Mouse (Mus musculus) megakaryocyte-erythroid progenitor cell, adult 5-6 weeks (primary cell): ENCODE data around the gene Parg. TPM values are rescaled to one million over a fixed set of nuclear protein-coding genes. Genes with fewer than 3 reads are reported as not detected.
"Not testable (repeated sequence)": the region's sequence is repeated elsewhere in the genome, so short reads cannot be mapped to it uniquely, and the experiment has no call there.

Source experiments
- ATAC-seq: replicated peaks from 2 replicates; pipeline ENCODE4 v1.8.0; 2016; ENCODE audit warnings: mild to moderate bottlenecking, inconsistent platforms; ENCODE audit not compliant: severe bottlenecking, poor library complexity, low FRiP score, low TSS enrichment
- total RNA-seq, 2 experiments: library from RNA; stranded (forward) in 1 of 2; stranded (reverse) in 1 of 2; fragments of 200-1000, 215-1000 nt in 1 of 2; fragments of >200 nt in 1 of 2; fragmentation: Nextera tagmentation in 1 of 2; gene quantifications; 2 replicates each; pipeline ENCODE4 v1.2.3; 2014 to 2017

Parg gene
- total RNA-seq, 2 experiments from 2014 or later = 31.5 to 122 TPM

GRCm38 (mm10) chr14:32175310-32175709 lies 26.4 kb upstream of the Parg start:
- ATAC-seq = 0 out of 2 replicates have a peak, but pooled peaks have one; percentile 35

DNA sequence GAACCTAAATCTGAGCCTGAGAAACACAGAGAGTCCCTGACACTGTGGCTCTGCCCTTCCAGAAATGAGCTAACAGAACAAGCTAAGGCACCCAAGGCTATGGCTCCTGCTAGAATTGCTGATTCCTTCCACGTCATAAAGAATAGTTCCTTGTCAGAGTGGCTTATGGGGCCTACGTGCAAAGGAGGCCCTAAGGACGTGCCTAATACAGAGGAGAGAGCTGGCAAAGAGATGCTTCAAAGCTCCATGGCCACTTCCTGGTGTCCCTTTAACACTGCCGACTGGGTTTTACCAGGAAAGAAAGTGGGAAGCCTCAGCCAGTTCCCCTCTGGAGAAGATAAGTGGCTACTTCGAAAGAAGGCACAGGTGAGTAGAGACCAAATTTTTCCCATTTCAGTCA lies 25.2 kb upstream of the Parg start:
- not testable (repeated sequence) for ATAC-seq

GRCm38 (mm10) chr14:32179393-32180195 lies 22.2 kb upstream of the Parg start:
- no peak for ATAC-seq

- ATAC-seq = no peak
Measured at GRCm38 (mm10) chr14:32180861-32181260, 20.9 kb upstream of the Parg start.

- ATAC-seq = no peak
Measured at GRCm38 (mm10) chr14:32183846-32184245, 17.9 kb upstream of the Parg start.

DNA sequence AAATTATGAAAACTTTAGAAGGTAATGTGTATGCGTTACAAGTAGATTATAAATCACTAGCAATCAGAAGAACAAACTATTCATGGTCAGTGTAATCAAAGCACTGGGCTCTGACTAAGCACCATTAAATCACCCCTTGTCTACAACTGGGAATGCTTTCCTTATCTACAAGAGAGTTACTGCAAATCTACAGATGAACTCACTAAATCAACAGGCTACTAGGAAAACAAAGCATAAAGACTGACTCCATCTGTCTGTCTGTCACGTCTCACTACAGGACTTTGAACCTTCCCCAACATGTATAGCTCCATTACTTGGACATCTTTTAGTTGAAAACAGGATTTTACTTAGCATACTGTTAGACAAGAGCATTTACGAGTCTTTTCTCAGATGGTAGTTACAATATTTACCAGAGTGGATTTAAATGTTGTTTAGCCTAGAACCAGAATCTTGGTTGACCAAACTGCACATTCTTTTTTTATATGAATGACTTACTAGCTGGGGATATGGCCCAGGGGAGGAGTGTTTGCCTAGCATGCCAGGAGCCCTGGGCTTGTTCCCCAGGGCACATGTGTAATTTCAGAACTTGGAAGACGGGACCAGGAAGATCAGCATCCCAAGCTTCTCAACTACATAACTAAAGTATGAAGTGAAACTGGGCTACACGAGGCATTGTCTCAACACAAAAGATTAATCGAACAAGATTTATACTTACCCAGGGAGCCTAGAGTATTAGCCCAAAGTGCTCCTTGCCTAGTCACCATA lies 10.9 kb upstream of the Parg start:
- ATAC-seq = no peak

DNA sequence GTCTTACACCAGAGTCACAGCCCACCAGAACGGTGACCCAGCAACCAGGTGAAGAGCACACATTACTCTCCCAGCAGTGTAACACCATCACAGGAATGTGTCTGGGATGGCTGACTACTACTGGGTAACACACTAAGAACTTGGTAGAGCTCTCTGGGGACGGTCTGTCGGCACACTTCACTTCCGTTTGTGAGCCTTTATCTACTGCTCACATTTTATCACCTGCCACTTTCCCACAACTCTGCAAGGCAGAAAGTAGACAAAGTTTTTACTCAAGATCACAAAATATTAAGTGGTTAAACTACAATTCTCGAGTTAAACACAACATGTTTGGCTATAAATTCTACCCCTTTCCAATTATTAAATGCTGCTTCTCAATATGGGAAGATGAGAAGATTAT lies 9.8 kb upstream of the Parg start:
- peak; percentile 21; the same call in 1 of the 2 replicates for ATAC-seq

DNA sequence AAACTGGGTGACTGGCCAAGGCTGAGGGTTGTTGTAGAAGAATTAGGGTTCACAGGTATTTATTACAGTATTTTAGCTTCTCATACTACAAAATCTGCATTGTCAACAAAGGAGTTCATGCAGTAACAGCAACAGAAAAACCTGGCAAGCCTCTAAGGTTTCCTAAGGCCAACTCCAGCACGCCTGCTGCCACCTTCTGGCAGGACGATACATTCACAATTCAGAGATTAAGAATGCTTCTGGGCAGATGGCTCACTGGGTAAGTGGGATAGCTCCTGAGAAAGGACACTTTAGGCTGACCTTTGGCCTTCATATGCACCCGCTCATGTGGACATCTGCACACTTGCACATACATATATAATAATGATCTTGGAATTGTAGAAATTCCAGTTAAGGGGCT lies 9.3 kb upstream of the Parg start:
- peak; percentile 87 for ATAC-seq

GRCm38 (mm10) chr14:32193557-32193956 lies 8.2 kb upstream of the Parg start:
- ATAC-seq = not testable (repeated sequence)

DNA sequence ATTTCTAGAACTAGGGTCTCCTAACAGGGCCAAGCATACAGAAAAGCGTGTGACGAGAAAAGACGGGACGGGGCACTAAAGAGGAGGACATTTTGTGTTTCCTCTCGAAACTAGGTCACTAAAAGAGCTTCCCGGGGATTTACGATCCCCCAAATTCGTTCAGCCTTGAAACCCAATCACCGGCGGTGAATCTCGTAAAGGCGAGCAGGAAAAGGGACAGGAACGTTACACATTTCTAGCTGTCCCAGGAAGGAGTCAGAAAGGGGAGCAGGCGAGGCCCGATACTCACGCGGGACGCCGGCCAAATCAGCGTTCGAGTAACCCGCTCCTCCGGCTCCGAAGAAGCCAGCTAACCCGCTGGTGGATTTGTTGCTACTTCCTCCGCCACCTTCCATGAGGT lies 395 bp upstream of the Parg start:
- ATAC-seq = 0 out of 2 replicates have a peak, but pooled peaks have one; percentile 27

DNA sequence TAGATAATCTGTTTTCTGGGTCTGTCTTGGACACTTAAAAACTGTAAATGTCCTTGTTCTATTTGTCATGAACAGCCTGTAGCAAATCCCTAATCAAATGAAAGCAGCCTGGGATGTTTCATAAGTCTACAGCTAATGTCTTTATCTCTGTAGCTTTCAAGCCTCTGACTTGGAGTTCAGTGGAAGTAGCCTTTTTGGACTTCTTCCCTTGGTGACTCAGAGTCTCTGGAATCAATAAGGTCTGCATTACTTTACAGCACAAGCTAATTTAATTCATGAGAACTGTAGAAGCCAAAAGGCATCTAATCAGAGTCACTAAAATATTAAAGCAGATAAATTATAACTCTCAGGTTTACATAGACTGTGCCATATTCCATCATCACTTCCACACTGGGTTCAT lies 24.9 kb downstream of the Parg start:
- no peak for ATAC-seq

- no peak for ATAC-seq
Measured at GRCm38 (mm10) chr14:32228996-32229395, 27.2 kb downstream of the Parg start.

DNA sequence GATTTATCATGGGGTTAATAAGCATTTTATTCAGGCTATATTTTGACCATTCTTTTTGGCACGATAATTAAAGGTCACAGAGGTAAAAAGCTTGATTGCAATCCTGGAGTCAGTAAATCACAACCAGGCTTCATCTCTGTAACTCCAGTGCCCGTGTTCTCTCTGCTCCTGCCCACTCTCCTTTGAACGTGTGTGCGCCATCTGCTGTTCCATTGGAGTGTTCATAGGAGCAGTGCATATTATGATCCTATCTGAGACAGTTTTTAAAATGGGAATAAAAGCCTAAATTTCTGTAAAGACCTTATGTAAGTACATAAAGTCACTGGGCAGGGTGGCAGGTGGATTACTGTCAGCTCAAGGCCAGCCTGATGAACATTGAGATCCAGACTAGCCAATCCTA lies 40.7 kb downstream of the Parg start:
- ATAC-seq = no peak

DNA sequence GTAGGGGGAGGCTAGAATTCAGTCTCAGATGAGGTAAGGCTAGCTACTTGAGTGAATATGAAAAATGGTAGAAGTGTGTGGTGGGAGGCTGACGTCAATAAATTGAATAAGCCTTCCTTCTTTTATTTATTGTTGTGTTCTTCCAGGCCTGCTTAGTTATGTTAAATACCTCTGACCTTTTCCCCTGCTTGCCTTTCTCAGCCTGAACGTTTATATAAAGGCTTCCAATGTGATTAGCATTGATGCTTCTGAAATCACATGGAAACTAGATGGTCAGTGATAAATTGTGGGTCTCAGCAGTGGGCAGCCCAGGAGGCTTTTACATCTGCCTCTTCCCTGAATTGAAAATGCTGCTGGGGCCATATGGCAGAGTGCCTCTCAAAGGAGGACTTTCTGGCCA lies 44.3 kb downstream of the Parg start:
- no peak for ATAC-seq

DNA sequence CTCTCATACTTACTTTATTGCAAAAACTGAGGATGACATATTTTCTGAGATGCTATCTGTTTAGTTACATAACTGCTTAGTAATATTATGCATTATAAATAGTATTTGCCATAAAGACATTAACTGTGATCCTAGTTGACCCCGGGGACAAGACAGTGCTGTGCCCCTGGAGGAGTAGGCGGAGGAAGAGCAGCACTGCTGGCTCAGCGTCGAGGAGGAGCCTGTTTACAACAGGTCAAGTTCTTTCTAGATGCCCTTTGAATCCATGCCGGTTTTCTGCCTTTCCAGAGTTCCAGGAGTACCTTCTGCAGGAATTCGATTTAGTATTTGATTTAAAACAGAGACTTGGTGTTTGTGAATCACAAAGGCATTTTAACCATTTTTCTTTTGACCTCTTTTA lies 47.9 kb downstream of the Parg start:
- ATAC-seq = no peak

DNA sequence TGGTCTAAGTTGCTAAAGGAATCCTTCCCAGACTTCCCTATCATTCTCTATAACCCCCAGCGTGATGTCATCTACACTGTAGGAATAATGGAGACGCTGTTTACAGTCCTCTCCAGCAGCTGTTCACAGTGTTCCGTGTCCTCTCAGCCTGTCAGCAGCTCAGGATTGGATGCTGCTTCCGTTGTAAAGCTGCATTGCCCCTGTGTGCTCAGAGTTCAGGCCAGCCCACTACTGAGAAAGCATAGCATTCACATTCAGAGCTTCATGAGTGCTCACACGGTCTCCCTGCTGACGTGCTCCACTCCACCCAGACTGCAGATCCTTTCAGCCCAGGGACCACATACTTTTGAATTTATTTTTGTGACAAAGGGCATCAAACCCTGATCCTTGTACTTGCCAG lies 59.1 kb downstream of the Parg start:
- ATAC-seq = no peak

- no peak for ATAC-seq
Measured at GRCm38 (mm10) chr14:32261741-32262140, 60.0 kb downstream of the Parg start.

DNA sequence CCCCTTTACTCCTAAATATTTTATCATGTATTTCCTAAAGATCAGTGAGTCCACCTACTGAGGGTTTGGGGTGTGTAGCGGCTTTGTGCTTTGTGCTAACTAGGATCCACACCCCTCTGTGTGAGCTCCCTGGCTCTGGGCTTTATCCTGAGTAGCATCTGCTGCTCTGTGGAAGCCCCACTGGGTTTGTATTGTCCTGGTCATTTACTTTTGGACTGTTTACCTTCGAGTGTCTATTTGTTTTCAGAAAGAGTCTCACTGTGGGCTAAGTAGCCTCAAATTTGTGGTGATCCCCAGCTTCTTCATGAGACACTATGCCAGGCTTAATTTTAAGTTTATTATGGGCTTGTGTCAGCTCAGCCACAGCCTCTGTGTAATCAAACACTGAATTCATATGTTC lies 67.2 kb downstream of the Parg start:
- no peak for ATAC-seq

DNA sequence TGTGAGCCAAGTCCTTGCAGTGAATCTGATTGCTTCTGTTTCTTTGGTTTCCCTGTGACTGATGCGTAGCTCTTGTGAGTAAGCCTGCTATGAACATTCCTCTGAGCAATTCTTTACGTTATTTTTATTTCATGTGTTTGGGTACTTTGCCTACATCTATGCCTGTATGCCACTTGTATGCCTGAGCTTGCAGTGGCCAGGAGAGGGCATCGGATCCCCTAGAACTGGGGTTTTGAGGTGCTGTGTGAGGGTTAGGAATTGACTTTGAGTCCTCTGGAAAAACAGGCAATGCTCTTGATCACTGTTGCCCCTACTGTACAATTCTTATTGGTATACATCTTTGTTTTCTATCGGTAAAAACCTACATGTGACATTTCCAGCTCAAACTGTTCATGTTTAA lies 67.8 kb downstream of the Parg start:
- ATAC-seq = no peak

DNA sequence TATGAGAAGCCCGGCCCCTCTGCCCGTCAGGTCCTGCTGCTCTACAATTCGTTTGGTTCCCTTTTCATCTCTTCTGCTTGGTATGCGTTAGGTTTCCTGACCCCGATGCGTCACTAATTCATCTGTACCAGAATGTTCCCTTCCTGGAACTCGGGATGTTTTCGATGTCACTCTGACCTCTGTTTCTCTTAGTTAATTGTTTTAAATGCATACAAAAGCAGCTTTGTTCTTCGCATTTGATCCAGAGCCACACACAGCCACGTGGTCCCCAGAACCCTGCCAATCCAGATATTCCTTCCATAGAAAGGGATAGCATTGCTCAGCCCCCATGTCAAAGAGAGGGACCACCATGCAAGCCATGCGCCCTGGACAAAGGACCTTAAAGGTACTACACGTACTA lies 99.9 kb downstream of the Parg start:
- no peak for ATAC-seq

DNA sequence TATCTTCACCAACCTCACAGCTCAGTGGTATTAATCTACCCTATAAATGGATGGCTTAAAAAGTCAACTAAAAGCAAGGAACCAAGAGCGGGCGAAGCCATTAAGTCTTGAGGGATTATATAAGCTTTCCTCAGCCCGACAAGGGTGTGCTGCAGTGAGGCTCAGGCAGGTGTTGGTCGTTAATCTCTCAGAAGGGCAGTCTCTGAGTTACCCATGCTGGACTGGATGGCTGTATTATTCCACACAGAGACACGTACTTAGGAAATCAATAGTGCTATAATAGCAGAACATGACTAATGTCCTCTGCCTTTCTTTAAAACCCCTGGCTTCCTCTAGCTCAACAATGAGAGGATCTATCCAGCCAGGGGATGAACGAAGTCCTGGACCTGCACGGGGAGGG lies 100.7 kb downstream of the Parg start:
- ATAC-seq = no peak
